Mouse (Mus musculus) hindbrain, embryonic 14.5 days (tissue): ENCODE results near the gene Arhgef38. TPM values are rescaled to one million over a fixed set of nuclear protein-coding genes. Genes with fewer than 3 reads are reported as not detected.

ENCODE experiments used
- ATAC-seq: fragments of 200-750 bp; cut with Nextera tagmentation; 2 replicates; pipeline ENCODE4 v1.8.0; 2017; ENCODE audit warnings: moderate number of reproducible peaks, mild to moderate bottlenecking, moderate TSS enrichment, moderate library complexity; ENCODE audit not compliant: low FRiP score
- DNase-seq: peaks from one replicate; pipeline ENCODE4 v3.0.0-alpha.2; 2015; ENCODE audit warnings: low spot score
- H3K27ac ChIP-seq: fragments of 300-500 bp; sonication (generic); 2 replicates; pipeline ENCODE4 v1.5.1; 2014; ENCODE audit warnings: mild to moderate bottlenecking, moderate library complexity
- H3K27me3 ChIP-seq: fragments of 300-500 bp; sonication (generic); 2 replicates; pipeline ENCODE4 v1.6.1; 2014; ENCODE audit warnings: mild to moderate bottlenecking, low read length, mixed read lengths; ENCODE audit not compliant: control insufficient read depth, insufficient read depth
- H3K36me3 ChIP-seq: fragments of 300-500 bp; sonication (generic); replicated peaks from 2 replicates; pipeline ENCODE4 v1.6.1; 2014; ENCODE audit not compliant: control insufficient read depth, insufficient read depth
- H3K4me1 ChIP-seq: fragments of 300-500 bp; sonication (generic); replicated peaks from 2 replicates; pipeline ENCODE4 v1.6.1; 2014; ENCODE audit warnings: antibody characterized with exemption, low read length, mixed read lengths; ENCODE audit not compliant: control insufficient read depth, insufficient read depth
- H3K4me2 ChIP-seq: fragments of 300-500 bp; sonication (generic); replicated peaks from 2 replicates; pipeline ENCODE4 v1.6.1; 2014; ENCODE audit warnings: mild to moderate bottlenecking, moderate library complexity
- H3K4me3 ChIP-seq: fragments of 300-500 bp; sonication (generic); replicated peaks from 2 replicates; pipeline ENCODE4 v1.5.1; 2014; ENCODE audit warnings: mild to moderate bottlenecking, low read length
- H3K9ac ChIP-seq: fragments of 300-500 bp; sonication (generic); 2 replicates; pipeline ENCODE4 v1.6.1; 2014
- H3K9me3 ChIP-seq: fragments of 300-500 bp; sonication (generic); 2 replicates; pipeline ENCODE4 v1.6.1; 2016; ENCODE audit warnings: low read length; ENCODE audit not compliant: control insufficient read depth
- whole genome bisulfite sequencing: fragments of 180-500 bp; shearing (Covaris S2); extraction: QIAGEN DNeasy Blood & Tissue Kit; methylation state at CpG from one replicate; pipeline ENCODE4 v1.1.7; 2014; 5-methylcytosine and 5-hydroxymethylcytosine counted together
- polyA plus RNA-seq: library from polyadenylated mRNA; unstranded; fragments of >200 nt; fragmentation: Nextera tagmentation; extraction: Ambion mirVana; gene quantifications from 2 replicates; pipeline ENCODE4 v1.2.1, GENCODE M21; 2014

Arhgef38 gene
- polyA plus RNA-seq, 1 experiment from 2014 or later = 0.04 TPM

DNA sequence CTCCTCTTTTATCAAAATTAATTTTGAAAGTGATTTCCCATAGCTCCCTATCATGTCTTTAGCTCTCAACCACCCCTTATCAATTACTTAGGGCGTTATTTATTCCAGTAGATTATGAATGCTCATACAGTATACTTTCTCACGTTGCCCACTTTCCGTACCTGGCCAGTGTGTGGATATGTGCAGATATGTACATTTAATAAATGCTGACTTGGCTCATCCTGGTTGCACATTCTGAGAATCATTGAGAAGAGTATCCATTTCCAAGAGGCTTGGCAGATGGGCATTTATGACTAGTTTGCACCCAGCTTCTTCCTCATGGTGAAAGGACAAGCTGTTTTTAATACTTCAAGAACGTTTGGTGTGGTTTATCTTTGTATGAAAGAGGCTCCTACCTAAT lies 124.9 kb downstream of the Arhgef38 start:
- Histone ChIP-seq H3K9me3 (no peaks in the 10 kb centered on the region), H3K9ac (no peak overlapping the region), H3K27ac (no peak overlapping the region), H3K4me3 (no peak overlapping the region), H3K4me1 (no peaks in the 10 kb centered on the region), H3K27me3 (no peaks in the 10 kb centered on the region), H3K4me2 (no peak overlapping the region), H3K36me3 (peaks cover 48% of the 10 kb centered on the region)
- no peak for ATAC-seq
- no peak for DNase-seq
- WGBS = 92% methylated on average over 4 of the region's 4 CpGs

DNA sequence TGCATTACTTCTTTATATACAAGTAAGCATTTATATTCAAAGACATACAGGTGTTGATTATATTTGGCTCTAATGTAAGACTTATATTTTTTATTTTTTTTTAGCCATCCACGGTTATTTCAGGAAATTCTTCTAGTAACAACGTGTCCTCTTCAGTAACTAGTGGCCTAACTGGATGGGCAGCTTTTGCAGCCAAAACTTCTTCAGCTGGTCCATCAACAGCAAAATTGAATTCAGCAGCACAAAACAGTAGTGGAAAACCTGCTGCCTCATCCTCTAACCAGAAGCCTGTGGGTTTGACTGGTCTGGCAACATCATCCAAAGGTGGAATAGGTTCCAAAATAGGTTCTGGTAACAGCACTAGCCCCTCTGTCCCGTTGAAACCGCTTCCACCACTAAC lies 126.0 kb downstream of the Arhgef38 start:
- H3K4me1 ChIP-seq = no peaks in the 10 kb centered on the region
- no peak overlapping the region for H3K9ac ChIP-seq
- H3K27me3 ChIP-seq = no peaks in the 10 kb centered on the region
- peaks cover 56% of the 10 kb centered on the region for H3K36me3 ChIP-seq
- H3K4me3 ChIP-seq = no peak overlapping the region
- DNase-seq (no peak), ATAC-seq (no peak)
- no peak overlapping the region for H3K27ac ChIP-seq
- H3K9me3 ChIP-seq = no peaks in the 10 kb centered on the region
- WGBS = 92% methylated on average over 4 of the region's 4 CpGs
- no peak overlapping the region for H3K4me2 ChIP-seq

DNA sequence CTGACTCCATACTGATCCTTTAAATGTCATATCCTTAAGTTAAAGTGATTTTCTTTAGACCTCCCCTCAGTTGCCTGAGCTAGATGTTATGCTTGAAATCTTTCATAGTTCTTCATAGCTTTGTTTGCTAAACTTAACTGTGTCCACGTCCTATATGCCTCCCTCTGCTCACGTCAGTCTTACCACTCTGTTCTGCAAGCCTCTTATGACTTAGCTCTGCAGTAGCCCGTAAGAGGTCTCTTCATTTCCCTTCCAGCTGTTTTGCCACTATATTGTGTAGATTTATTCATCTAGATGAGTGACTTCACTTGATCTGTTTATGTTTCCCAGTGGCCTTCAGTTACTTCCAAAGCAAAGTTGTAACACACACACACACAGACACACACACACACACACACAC lies 130.3 kb downstream of the Arhgef38 start:
- Histone ChIP-seq H3K9me3 (no peaks in the 10 kb centered on the region), H3K4me2 (no peak overlapping the region), H3K4me3 (no peak overlapping the region), H3K4me1 (no peaks in the 10 kb centered on the region), H3K27me3 (no peaks in the 10 kb centered on the region), H3K9ac (no peak overlapping the region), H3K36me3 (peaks cover 75% of the 10 kb centered on the region), H3K27ac (no peak overlapping the region)
- no peak for ATAC-seq
- no peak for DNase-seq
- 93% methylated on average over 3 of the region's 3 CpGs for WGBS

DNA sequence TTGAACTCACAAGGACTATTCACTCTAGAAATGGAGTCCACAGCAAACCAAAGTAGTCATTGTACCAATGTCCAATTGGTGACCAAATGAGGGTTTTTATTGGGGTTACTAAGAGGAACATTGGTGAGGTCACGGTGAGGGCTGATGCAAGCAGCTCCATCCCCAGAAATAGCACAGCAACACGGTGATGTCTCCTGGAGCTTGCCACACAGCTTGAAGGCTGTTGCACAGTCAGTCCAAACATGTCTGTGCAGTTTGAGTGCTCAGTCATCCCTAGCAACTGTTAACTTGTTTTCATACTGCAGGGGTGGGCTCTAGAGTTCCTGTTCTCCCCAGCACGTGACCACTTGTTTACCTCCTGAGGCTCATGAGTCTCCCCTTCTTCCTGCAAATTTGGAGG lies 131.0 kb downstream of the Arhgef38 start:
- ATAC-seq = no peak
- Histone ChIP-seq H3K36me3 (peaks cover 75% of the 10 kb centered on the region), H3K4me3 (no peak overlapping the region), H3K9me3 (no peaks in the 10 kb centered on the region), H3K4me2 (no peak overlapping the region), H3K27me3 (no peaks in the 10 kb centered on the region), H3K27ac (no peak overlapping the region), H3K9ac (no peak overlapping the region), H3K4me1 (no peaks in the 10 kb centered on the region)
- WGBS = 90% methylated on average over 3 of the region's 3 CpGs
- DNase-seq = no peak

DNA sequence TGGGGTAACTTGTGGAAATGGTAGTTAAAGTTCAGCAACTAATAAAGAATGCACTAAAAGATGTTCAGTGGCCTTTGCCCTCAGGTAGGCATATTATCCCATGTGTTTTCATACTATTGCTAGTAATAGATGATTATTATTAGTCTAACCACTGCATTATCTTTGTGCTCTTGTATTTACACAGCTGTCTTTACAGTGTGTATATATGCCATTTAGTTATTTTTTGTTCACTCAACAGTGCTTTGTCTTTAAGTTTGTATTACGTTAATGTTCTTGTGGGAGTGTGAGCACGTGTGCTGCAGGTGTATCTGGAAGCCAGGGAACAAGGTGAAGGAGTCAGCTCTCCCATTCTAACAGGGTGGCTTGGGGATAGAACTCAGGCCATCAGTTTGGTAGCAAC lies 135.8 kb downstream of the Arhgef38 start:
- no peaks in the 10 kb centered on the region for H3K27me3 ChIP-seq
- H3K9ac ChIP-seq = no peak overlapping the region
- no peak overlapping the region for H3K4me3 ChIP-seq
- H3K9me3 ChIP-seq = no peaks in the 10 kb centered on the region
- no peak for ATAC-seq
- 97% methylated on average over 2 of the region's 2 CpGs for WGBS
- H3K4me2 ChIP-seq = no peak overlapping the region
- DNase-seq = no peak
- H3K4me1 ChIP-seq = no peaks in the 10 kb centered on the region
- H3K27ac ChIP-seq = no peak overlapping the region
- peaks cover 47% of the 10 kb centered on the region for H3K36me3 ChIP-seq

DNA sequence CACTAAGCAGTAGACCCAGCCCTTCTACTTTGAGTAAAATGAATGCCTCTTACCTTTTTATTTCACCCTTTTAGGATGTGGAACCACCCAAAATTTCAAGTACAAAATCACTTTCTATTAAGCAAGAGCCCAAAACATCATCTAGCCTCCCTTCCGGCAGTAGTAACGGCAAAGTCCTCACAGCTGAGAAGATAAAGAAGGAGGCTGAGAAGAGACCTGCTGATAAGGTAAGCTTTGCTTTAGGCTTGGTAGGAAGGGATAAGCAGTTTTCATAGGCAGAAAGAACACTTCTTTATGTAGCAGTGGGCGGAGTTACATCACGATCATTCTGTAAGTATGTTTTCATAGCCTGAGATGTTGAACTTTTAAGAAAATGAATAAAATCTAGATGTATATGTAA lies 136.4 kb downstream of the Arhgef38 start:
- Histone ChIP-seq H3K9me3 (no peaks in the 10 kb centered on the region), H3K4me3 (no peak overlapping the region), H3K9ac (no peak overlapping the region), H3K4me2 (no peak overlapping the region), H3K36me3 (peaks cover 41% of the 10 kb centered on the region), H3K4me1 (peaks cover 4% of the 10 kb centered on the region; the same call in 1 of the 2 replicates), H3K27me3 (no peaks in the 10 kb centered on the region), H3K27ac (no peak overlapping the region)
- ATAC-seq (no peak), DNase-seq (no peak)
- WGBS = 97% methylated on average over 4 of the region's 4 CpGs

DNA sequence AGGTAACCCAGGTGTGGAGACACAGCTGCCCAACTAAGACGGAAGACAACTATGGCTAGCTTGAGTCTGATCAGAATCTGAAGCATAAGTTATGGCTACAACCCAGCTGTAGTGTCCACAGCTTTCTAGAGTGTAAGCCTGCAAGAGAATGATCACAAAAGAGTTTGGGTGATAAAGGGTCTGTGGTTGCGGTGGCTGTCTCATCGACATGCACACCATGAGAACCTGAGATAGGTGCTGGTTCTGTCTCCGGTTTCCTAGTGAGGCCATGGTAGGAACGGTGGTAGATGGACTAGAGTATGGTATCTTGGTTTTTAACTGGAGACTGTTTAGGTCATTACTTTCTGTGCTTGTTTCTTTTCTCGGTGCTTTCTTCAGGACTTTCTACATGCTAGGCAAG lies 136.8 kb downstream of the Arhgef38 start:
- no peak overlapping the region for H3K4me3 ChIP-seq
- H3K9ac ChIP-seq = no peak overlapping the region
- no peaks in the 10 kb centered on the region for H3K9me3 ChIP-seq
- H3K4me1 ChIP-seq = peaks cover 8% of the 10 kb centered on the region
- no peaks in the 10 kb centered on the region for H3K27me3 ChIP-seq
- H3K4me2 ChIP-seq = no peak overlapping the region
- H3K36me3 ChIP-seq = peaks cover 41% of the 10 kb centered on the region
- no peak for DNase-seq
- ATAC-seq = no peak
- 97% methylated on average over 6 of the region's 6 CpGs for WGBS
- no peak overlapping the region for H3K27ac ChIP-seq

DNA sequence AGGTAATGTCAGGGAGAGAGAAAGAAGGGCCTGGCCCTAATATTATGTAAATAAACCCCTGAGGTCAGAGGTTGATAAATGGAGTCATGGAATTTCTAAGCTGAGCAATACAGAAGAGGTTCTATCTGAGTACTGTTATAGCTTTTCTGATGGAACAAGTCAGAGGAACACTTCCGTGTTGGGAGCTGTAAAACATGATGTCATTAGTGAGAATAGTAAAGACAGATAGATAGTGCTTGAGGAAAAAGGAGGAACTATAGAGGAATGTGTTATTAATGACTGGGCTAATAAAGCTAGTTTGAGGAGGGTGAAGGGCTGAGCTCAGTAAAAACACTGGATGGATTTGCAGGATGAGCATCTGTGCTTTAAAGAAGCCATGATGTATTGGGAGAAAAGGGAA lies 140.4 kb downstream of the Arhgef38 start:
- WGBS = 82% methylated on average over 1 of the region's 1 CpGs
- Histone ChIP-seq H3K4me3 (no peak overlapping the region), H3K27me3 (no peaks in the 10 kb centered on the region), H3K36me3 (peaks cover 17% of the 10 kb centered on the region), H3K9me3 (no peaks in the 10 kb centered on the region), H3K4me1 (peaks cover 22% of the 10 kb centered on the region), H3K4me2 (no peak overlapping the region), H3K27ac (no peak overlapping the region), H3K9ac (no peak overlapping the region)
- DNase-seq = no peak
- ATAC-seq = no peak

DNA sequence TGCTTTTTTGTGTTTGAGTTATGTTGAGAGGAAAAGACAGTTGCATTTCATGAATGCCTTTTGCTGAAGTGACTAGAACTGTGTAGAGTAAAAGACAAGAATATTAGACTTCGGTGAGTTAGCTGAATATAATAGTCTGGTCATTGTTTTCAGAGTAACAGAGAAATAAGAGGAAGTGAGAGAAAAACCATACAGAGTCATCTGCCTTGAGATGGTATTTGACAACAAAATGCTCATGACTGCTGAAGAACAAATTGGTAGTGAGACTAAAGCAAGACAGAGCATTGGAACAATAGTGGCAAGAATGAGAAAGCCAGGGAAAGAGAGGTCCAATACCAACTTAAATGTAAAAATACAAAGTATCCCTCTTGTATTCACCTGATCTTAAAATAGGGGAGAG lies 141.8 kb downstream of the Arhgef38 start:
- peak overlapping the region; percentile 69 for H3K4me2 ChIP-seq
- no peaks in the 10 kb centered on the region for H3K9me3 ChIP-seq
- no peaks in the 10 kb centered on the region for H3K27me3 ChIP-seq
- no peak for ATAC-seq
- WGBS = 88% methylated on average over 1 of the region's 1 CpGs
- H3K4me3 ChIP-seq = peak overlapping the region; percentile 97
- DNase-seq = no peak
- H3K27ac ChIP-seq = no peak overlapping the region
- H3K9ac ChIP-seq = peak overlapping the region; percentile 97; the same call in 1 of the 2 replicates
- peaks cover 22% of the 10 kb centered on the region for H3K4me1 ChIP-seq
- H3K36me3 ChIP-seq = peaks cover 3% of the 10 kb centered on the region

DNA sequence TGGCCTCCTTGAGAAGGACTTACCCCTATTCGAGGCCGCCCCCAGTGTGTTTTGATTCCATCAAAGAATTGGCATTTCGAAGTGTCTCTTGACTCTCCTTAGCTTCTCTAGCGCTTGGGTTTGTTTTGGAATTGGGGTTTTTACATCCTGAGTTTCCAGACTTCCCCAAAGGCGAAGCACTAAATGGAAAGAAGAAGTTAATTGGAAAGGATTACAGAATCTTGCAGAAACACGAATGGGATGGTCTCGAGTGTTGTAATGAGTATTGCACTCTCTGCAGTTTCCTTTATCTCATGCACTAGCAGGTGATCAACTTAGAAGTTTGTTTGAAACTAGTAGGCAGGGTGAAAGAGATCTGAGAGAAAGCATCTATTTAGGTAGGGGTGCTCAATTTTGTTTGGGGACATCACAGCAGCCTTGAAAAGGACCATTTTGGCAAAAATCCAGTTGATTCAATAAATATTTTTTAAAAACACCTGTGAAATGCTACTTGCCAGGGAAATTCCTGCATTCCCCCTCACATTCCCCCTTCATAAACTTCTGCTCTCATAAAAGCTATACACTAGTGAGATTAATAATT lies 142.4 kb downstream of the Arhgef38 start:
- peaks cover 22% of the 10 kb centered on the region for H3K4me1 ChIP-seq
- H3K36me3 ChIP-seq = no peaks in the 10 kb centered on the region; the same call in 1 of the 2 replicates
- ATAC-seq (no peak), DNase-seq (no peak)
- no peaks in the 10 kb centered on the region for H3K27me3 ChIP-seq
- under 1% methylated on average over 7 of the region's 7 CpGs for WGBS
- peak overlapping the region; percentile 97 for H3K9ac ChIP-seq
- no peaks in the 10 kb centered on the region for H3K9me3 ChIP-seq
- peak overlapping the region; percentile 69 for H3K4me2 ChIP-seq
- peak overlapping the region; percentile 98 for H3K27ac ChIP-seq
- H3K4me3 ChIP-seq = peak overlapping the region; percentile 97
